Mouse (Mus musculus): ENCODE results near the gene Galnt7.

DNA sequence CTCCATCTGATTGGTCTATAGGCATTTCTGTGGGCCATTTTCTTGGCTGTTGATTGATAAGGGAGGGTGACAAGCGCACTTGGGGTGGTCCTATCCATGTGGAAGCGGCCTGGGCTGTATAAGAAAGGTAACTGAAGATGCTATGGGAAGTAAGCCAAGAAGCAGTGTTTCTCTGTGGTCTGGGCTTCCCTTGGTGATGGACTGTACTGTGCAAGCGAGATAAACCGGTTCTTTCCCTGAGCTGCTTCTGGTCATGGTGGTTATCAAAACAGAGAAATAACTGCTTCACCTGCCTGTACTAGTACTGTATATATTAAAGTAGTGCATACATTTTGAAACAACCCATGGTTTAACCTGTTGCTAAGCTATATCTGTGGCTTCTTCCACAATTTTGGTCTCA, 161.0 kb downstream of the Galnt7 start:
- TF ChIP-seq CTCF (IDR thresholded peaks at IDR 0.05; ENCODE audit: extremely low read depth, insufficient read depth, insufficient read length, insufficient replicate concordance) (no peak), POLR2A (IDR thresholded peaks at IDR 0.05; ENCODE audit: low read depth, low read length) (no peak)

Measured in spleen, adult 2 months (tissue).